Mouse (Mus musculus) lung, adult 2 months (tissue): ENCODE measurements around the gene Slpi.

Source experiments
- CTCF ChIP-seq: fragments of 200-500 bp; IDR thresholded peaks from 2 replicates; pipeline ENCODE4 v1.5.1; 2011; ENCODE audit warnings: mild to moderate bottlenecking, low read length, control low read depth; ENCODE audit not compliant: insufficient read depth
- POLR2A ChIP-seq: fragments of 200-500 bp; IDR thresholded peaks from 2 replicates; pipeline ENCODE4 v1.6.1; 2011; ENCODE audit warnings: low read depth, mild to moderate bottlenecking, control low read depth, low read length, borderline replicate concordance; ENCODE audit errors: extremely low read depth

DNA sequence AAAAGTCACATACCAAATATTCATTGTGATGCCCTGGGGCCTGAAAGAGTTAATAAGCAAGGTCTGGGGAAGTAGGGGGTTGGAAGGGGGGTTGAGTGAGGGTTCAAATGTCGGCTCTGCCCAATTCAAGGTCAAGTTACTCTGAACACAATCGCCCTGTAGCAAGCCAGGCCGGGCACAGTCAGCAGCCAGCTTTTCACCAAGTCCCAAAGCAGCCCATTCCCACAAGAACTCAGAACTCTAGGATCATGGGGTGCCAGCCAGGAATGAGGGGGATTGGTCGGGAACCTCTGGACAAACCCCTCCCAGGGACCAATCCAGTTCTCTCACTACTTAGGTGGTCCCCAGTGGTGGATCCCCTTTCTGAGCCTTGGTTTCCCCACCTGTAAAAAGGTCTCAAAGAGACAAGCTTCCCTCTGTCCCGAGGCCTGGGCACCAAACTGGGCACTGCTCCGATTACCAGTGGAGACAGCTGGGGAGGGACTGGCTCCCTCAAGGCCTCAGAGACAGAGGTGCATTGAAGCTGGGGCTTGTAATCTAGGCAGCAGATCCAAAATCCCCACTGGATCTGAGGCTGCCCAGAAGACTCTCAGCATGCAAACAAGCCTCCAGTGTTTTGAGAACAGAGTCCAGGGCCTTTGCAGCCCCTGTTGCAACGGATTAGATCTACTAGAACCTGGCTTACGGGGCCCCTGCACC, 47.5 kb upstream of the Slpi start:
- no peak for TF ChIP-seq CTCF
- no peak for TF ChIP-seq POLR2A
